Mouse (Mus musculus) E14TG2a.4 (cell line): Measurements from ENCODE around the gene Nr6a1.

Experiments
- CTCF ChIP-seq: conservative IDR thresholded peaks from 2 replicates; pipeline ENCODE4 v1.5.1; 2014; ENCODE audit warnings: low read length
- NANOG ChIP-seq: IDR thresholded peaks from 2 replicates; pipeline ENCODE4 v1.6.1; 2014; ENCODE audit warnings: borderline replicate concordance, low read length, mixed read lengths
- POU5F1 ChIP-seq: IDR thresholded peaks from 2 replicates; pipeline ENCODE4 v1.6.1; 2014; ENCODE audit warnings: low read length, borderline replicate concordance

DNA sequence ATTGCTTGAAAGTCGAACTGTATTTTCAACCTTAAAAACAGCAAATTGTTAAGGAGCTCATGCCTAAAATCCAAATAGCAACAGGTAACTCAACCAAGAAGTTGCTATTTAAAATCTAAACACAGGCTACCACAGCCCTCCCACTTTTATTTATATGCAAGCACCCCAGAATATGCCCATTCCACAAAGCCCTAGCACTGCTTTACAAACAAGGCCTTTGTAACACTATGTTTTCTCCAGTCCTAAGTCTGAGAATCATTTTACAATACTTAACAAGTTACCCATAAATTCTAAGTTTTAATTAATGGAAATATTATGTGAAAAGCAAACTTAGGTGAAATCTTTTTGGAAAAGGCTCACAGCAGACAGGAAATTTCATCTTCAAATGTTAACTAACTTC lies 13.0 kb downstream of the Nr6a1 start:
- TF ChIP-seq CTCF (no peak), POU5F1 (no peak), NANOG (no peak)
